Mouse (Mus musculus) hindbrain, embryonic 13.5 days (tissue): ENCODE data around the gene Slc26a1. TPM values are rescaled to one million over a fixed set of nuclear protein-coding genes. Genes with fewer than 3 reads are reported as not detected.

Experiments
- ATAC-seq: fragments of 200-750 bp; cut with Nextera tagmentation; 2 replicates; pipeline ENCODE4 v1.8.0; 2017; ENCODE audit warnings: moderate TSS enrichment; ENCODE audit not compliant: low FRiP score
- H3K27ac ChIP-seq: fragments of 300-500 bp; sonication (generic); 2 replicates; pipeline ENCODE4 v1.5.1; 2015; ENCODE audit warnings: inconsistent platforms, mild to moderate bottlenecking, moderate library complexity
- H3K27me3 ChIP-seq: fragments of 300-500 bp; sonication (generic); 2 replicates; pipeline ENCODE4 v1.6.1; 2015; ENCODE audit warnings: mild to moderate bottlenecking, inconsistent platforms
- H3K36me3 ChIP-seq: fragments of 300-500 bp; sonication (generic); 2 replicates; pipeline ENCODE4 v1.6.1; 2015; ENCODE audit warnings: mild to moderate bottlenecking, inconsistent platforms
- H3K4me1 ChIP-seq: fragments of 300-500 bp; sonication (generic); replicated peaks from 2 replicates; pipeline ENCODE4 v1.6.1; 2015; ENCODE audit warnings: inconsistent platforms
- H3K4me2 ChIP-seq: fragments of 300-500 bp; sonication (generic); 2 replicates; pipeline ENCODE4 v1.6.1; 2015; ENCODE audit warnings: inconsistent platforms, mild to moderate bottlenecking, moderate library complexity
- H3K4me3 ChIP-seq: fragments of 300-500 bp; sonication (generic); 2 replicates; pipeline ENCODE4 v1.5.1; 2015; ENCODE audit warnings: mild to moderate bottlenecking, inconsistent platforms
- H3K9ac ChIP-seq: fragments of 300-500 bp; sonication (generic); 2 replicates; pipeline ENCODE4 v1.6.1; 2015; ENCODE audit warnings: mild to moderate bottlenecking, inconsistent platforms
- H3K9me3 ChIP-seq: fragments of 300-500 bp; sonication (generic); 2 replicates; pipeline ENCODE4 v1.6.1; 2016; ENCODE audit warnings: inconsistent platforms
- WGBS: fragments of 180-500 bp; shearing (Covaris S2); methylation state at CpG from one replicate; pipeline ENCODE4 v1.1.7; 2015; 5-methylcytosine and 5-hydroxymethylcytosine counted together
- polyA plus RNA-seq: library from polyadenylated mRNA; unstranded; fragments of >200 nt; fragmentation: Nextera tagmentation; extraction: Ambion mirVana; gene quantifications from 2 replicates; pipeline ENCODE4 v1.2.1, GENCODE M21; 2015

Gene Slc26a1
- polyA plus RNA-seq, 1 experiment from 2014 or later = 2.0 TPM

DNA sequence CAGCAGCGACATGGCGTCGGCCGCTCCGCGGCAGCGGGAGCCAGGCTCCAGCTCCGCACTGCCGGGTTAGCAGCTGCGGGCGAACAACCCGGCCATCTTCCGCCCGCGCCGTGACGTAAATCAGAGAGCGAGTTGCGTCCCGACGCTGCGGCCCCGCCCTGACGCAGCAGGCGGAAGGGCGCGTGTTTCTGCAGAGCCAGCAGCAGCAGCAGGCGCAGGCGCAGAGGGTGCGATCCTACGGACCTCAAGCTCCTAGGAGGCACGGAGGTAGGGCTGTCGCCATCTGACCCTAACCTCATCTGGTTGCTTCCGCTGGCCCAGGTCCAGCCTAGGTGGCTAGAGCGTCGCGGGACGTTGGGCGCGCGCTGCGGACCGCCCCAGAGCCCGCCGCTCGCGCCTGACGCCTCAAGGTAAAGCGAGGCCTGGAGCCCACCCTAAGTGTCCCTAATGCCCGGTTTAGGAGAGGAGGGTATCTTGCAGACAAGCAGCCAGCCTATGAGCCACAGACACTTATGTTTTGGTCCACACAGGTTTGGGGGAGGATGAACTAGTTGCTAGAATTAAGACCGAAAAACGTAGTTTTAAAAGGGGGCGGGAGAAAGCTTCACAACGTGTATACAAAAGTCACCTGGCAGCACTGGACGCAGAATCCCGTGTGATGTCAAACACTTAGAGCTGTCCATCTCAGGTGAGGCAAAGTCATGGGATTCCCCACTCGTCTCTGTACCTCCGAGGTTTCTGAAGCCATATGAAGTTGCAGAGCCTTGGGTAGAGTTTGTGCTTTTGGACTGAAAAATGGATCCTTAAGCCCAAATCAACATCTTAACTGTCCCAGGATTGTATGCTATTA lies 45.5 kb downstream of the Slc26a1 start, which contains the start of the genes Gak and Tmem175:
Gak (minus strand) TSS at position 122 of the 850 bp plus-strand sequence.
Tmem175 (plus strand) TSS at position 137 of the 850 bp plus-strand sequence.
- under 1% methylated on average over 58 of the region's 58 CpGs for WGBS

DNA sequence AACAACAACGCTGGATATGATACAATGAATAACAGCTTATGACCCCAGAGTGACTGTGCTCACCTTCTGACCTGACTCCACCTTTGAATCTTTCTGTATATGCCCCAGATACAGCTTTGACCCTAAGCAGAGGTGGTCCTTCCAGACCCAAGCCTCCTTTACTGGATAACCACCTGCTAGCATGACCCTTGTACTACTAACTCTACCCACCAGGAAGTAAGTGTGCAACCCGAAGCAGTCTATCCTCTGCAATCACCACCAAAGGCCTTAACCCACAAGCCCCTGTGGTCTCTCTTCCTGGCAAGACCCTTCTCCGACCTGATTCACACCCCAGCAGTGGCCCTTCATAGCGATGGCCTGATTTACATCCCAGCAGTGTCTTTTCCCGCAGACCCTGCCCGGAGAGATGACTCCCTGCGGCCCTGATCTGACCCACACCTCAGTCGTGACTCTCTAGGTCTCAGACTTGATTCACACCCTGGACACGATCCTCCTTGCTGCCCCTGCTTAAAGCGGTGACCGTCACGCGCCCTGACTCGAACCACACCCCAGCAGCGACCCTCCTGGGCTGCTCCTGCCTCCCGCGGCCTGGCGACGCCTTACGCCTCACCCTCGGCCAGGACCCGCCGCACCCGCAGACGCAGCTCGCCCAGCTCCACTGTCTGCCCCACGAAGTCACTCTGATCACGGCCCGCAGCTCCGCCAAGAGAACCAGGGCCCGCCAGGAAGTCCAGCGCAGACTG lies 46.3 kb downstream of the Slc26a1 start:
- WGBS = 2% methylated on average over 32 of the region's 32 CpGs
- Histone ChIP-seq H3K36me3 (peaks cover 7% of the 10 kb centered on the region), H3K4me1 (peaks cover 29% of the 10 kb centered on the region), H3K27ac (peak overlapping the region; percentile 94), H3K27me3 (no peaks in the 10 kb centered on the region), H3K4me3 (peak overlapping the region; percentile 84), H3K4me2 (peak overlapping the region; percentile 94), H3K9me3 (no peaks in the 10 kb centered on the region), H3K9ac (peak overlapping the region; percentile 95)
- peak; percentile 87 for ATAC-seq

More for the DNA sequence above, 45.5 kb downstream of the Slc26a1 start, which contains the start of the genes Gak and Tmem175:
- peak; percentile 97 for ATAC-seq
- Histone ChIP-seq H3K9ac (peak within 1 kb of the TSS; percentile 95), H3K4me1 (peaks cover 29% of the 10 kb centered on the region), H3K27ac (peak within 1 kb of the TSS; percentile 94), H3K4me2 (peak within 1 kb of the TSS; percentile 94), H3K4me3 (peak within 1 kb of the TSS; percentile 84), H3K9me3 (no peaks in the 10 kb centered on the region), H3K36me3 (no peaks in the 10 kb centered on the region), H3K27me3 (no peaks in the 10 kb centered on the region)

DNA sequence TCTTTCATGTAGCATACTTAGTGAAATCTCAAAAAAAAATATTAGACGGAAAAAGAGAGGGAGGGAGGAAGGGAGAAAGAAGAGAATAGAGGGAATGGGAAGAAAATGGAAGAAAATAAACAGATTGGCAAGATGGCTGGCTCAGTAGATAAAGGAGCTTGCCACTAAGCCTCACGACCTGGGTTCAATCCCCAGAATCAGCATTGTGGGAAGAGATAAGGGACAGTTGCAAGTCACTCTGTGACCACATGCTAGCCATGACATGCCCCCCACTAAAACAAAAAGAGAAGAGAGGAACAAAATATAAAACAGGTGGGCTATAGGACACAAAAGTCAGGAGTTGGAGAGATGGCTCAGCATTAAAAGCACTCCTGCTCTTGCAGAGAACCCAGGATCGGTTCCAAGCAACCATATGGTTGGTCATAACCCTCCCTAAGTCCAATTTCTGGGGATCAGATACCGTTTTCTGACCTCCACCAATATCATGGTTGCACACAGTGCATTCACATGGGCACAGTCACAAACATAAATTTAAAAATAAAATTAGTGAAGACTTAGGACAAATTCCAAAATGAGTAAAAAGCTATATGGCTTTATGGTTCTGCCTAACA lies 49.2 kb downstream of the Slc26a1 start:
- 87% methylated on average over 4 of the region's 4 CpGs for WGBS
- H3K9me3 ChIP-seq = no peaks in the 10 kb centered on the region
- no peak overlapping the region for H3K9ac ChIP-seq
- peaks cover 29% of the 10 kb centered on the region for H3K4me1 ChIP-seq
- no peak for ATAC-seq
- no peak overlapping the region for H3K4me3 ChIP-seq
- H3K27me3 ChIP-seq = no peaks in the 10 kb centered on the region
- peaks cover 34% of the 10 kb centered on the region for H3K36me3 ChIP-seq
- no peak overlapping the region for H3K27ac ChIP-seq
- no peak overlapping the region for H3K4me2 ChIP-seq

DNA sequence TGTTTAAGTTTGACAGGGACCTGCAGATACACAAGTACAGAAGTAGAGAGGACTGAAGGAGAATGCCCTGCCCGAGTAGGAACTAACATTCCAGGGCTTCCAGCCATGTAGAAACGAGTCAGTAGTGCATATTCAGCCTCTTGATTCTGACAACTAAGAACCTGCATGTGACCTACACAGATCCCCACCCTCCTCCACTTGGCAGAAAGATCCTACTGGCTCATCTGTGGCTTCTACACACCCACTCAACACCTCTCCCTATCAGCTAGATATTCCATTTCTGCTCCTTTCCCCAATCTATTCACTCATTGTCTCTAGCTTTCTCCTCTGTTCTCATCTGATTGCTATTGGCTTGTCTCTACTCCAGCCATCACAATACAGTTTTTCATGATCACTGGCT lies 53.5 kb downstream of the Slc26a1 start:
- H3K36me3 ChIP-seq = peaks cover 53% of the 10 kb centered on the region

More for the DNA sequence above, 53.5 kb downstream of the Slc26a1 start:
- peaks cover under 1% of the 10 kb centered on the region; the same call in 1 of the 2 replicates for H3K4me1 ChIP-seq
- H3K9me3 ChIP-seq = no peaks in the 10 kb centered on the region
- 88% methylated on average over 2 of the region's 2 CpGs for WGBS
- no peaks in the 10 kb centered on the region for H3K27me3 ChIP-seq
- no peak overlapping the region for H3K4me2 ChIP-seq
- no peak overlapping the region for H3K9ac ChIP-seq
- H3K4me3 ChIP-seq = no peak overlapping the region
- ATAC-seq = no peak
- no peak overlapping the region for H3K27ac ChIP-seq

Other genes with a start within 250 kb of the Slc26a1 start
- gene Atp5k, start 241.1 kb downstream of the Slc26a1 start, polyA plus RNA-seq = 461 and 472 TPM in 2 replicates
- gene Mfsd7a, start 226.7 kb downstream of the Slc26a1 start, polyA plus RNA-seq = 0.17 and 0.19 TPM in 2 replicates
- 26.6 and 27.8 TPM in 2 replicates for gene Pcgf3, start 214.3 kb downstream of the Slc26a1 start, polyA plus RNA-seq
- 82.5 and 85.1 TPM in 2 replicates for gene Cplx1, start 125.5 kb downstream of the Slc26a1 start, polyA plus RNA-seq
- 48.8 and 49.1 TPM in 2 replicates for gene Gak, start 45.8 kb downstream of the Slc26a1 start, polyA plus RNA-seq
- 23.9 and 26.4 TPM in 2 replicates for gene Tmem175, start 45.8 kb downstream of the Slc26a1 start, polyA plus RNA-seq
- gene Idua, start 15.2 kb downstream of the Slc26a1 start, polyA plus RNA-seq = 9.8 and 12.3 TPM in 2 replicates
- 23.8 and 27.2 TPM in 2 replicates for gene Dgkq, start 5.9 kb downstream of the Slc26a1 start, polyA plus RNA-seq
- 4.7 and 5.8 TPM in 2 replicates for gene Fgfrl1, start 16.8 kb upstream of the Slc26a1 start, polyA plus RNA-seq
- not detected in 2 replicates for gene Rnf212, start 99.4 kb upstream of the Slc26a1 start, polyA plus RNA-seq
- gene Tmed11, start 119.8 kb upstream of the Slc26a1 start, polyA plus RNA-seq = not detected in 2 replicates
- gene Vmn2r8, start 133.3 kb upstream of the Slc26a1 start, polyA plus RNA-seq = not detected in 2 replicates
- not detected in 2 replicates for gene Vmn2r9, start 177.0 kb upstream of the Slc26a1 start, polyA plus RNA-seq